Mouse (Mus musculus) T-helper 17 cell (primary cell): ENCODE results near the gene Ctcf.

ENCODE experiments used
- in situ Hi-C, 2 experiments: fragments of 300-600 bp; cut with MboI, MseI; formaldehyde crosslinking; loops; 1 replicate in 1 of 2; 2 replicates in 1 of 2; pipeline ENCODE4 v1.15.1; 2025; ENCODE audit warnings: high pct_unique_total_duplicates in 2 of 2

Gene Ctcf

DNA sequence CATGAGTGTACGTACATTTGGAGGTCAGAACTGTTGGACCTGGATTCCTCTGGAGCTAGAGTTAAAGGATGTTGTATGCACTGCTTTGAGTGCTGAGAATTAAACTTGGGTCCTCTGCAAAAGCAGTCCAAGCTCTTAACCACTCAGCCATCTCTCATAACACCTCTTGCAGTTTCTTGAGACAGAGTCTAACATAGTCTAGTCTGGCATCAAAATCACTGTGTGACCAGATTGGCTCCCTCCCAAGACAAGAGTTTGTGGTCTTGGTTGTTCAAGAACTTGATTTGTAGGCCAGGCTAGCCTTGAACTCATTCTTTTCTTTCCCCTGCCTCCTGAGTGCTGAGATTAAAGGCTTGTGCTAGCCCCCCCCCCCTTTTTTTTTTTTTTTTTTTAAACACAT is 12.6 kb downstream of the Ctcf start:
- in situ Hi-C loops, result no loop called here

DNA sequence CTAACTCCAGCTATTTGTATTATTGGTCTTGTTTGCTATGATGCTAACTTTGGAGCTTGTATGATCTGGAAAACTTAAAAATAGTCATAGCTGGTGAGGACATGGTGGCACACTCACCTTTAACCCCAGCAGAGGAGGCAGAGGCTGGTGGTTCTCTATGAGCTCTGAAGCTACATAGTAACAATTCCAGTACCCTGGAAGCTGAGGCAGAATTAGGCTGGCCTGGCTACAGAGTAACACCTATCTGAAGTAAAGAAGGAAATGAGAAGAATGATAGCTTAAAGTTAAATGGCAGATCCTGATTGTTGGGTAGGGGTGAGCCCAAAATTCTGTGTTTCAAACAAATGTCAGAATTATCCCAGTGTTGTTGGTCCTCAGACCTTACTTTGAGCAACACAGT is 21.3 kb downstream of the Ctcf start:
- in situ Hi-C loops, result loop anchor here in 1 of 2 experiments (5.0 kb wide), 1 partner anchor 40 kb away; no protein-coding TSS in a partner anchor

DNA sequence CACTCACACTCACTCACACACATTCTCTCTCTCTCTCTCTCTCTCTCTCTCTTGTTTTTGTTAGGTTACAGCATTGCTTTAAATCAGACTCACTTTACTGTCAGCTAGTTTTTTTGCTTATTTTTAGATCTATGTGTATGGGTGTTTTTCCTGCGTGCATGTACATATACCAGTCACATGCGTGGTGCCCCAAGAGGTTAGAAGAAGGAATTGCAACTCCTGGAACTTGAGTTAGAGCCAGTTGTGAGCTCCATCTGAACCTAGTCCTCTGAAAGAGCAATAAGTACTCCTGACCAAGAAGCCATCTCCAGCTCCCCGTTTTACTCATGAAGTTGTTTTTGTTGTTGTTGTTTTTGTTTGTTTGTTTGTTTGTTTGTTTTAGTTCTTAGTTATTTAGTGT is 24.8 kb downstream of the Ctcf start:
- in situ Hi-C loops, result no loop called here

DNA sequence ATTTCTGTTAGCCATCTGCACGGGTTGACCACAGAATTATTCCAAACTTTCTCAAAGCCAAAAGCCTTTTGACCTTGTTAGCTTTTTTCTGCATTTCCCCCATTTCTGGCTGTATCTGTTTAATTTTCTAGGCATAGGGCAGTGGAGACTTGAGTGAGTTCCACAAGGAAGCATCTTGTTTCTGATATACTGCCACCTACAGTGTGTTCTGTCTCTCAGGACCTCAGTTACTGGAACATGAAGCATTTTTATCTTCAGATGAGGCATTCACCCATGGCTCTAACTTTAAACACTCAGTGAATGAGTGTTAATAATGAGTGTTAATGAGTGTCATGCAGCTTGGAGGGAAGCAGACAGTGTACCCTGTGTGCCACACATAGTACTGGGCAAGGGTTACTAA is 41.5 kb downstream of the Ctcf start:
- in situ Hi-C loops, result no loop called here

DNA sequence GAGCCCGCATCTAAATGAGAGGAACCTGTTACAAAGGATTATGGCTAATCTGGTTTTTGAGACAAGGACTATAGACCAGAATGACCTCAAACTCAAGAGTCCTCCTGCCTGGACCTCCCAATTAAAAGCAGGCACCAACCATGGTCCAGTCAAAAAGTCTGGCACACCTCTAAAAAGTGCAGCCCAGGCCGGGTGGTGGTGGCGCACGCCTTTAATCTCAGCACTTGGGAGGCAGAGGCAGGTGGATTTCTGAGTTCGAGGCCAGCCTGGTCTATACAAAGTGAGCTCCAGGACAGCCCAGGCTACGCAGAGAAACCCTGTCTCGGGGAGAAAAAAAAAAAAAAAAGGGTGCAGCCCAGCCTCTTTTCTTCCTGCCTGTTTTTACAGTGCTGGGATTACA is 49.0 kb downstream of the Ctcf start:
- in situ Hi-C loops, result loop anchor here (5.0 kb wide), 1 partner anchor 68 kb away; no protein-coding TSS in a partner anchor

DNA sequence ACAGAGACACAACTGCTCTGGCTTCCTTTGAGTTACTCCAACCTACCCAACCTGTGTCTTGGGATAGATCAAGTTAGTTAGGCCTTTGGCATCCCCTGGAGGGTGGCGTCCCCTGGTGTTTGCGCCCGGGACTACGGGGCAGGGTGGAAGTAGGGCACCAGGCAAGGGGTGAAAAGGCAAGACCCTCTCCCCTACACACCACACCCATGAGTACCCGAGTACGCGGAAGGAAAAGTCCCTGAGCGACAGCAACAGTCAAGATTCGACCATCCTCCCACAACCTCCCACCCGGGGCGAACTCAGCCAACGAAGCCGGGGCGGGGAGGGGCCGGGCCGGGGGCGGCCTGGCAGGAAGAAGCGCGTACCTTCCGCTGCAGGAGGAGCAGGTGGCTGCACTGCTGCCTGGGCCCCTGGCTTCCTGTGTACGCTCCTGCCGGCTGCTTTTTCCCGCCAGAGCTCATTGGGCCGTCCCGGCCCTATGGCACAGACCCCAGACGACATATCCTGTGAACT is 49.5 kb downstream of the Ctcf start, which contains the start of gene Carmil2:
Carmil2 (plus strand) TSS at position 479 of the 513 bp plus-strand sequence.
- in situ Hi-C loops, result loop anchor here (5.0 kb wide), 1 partner anchor 69 kb away; no protein-coding TSS in a partner anchor

DNA sequence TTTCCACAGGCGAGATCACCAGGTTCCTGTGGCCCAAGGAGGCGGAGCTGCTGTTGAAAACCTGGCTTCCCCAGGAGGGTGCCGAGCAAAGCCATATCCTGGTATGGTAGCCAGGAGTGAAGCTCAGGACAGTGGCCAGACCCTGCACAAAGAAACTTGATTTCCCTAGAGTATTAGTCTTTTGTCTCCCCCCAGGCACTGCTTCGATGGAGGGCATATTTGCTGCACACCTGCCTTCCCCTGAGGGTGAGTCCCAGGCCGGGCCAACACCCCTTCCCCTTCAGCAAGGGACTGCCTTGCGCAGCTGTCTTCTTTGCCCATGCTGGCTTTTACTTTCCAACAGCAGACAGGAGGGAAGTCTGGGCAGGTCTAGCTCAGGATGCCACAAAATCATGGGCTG is 50.2 kb downstream of the Ctcf start:
- in situ Hi-C loops, result loop anchor here (5.0 kb wide), 1 partner anchor 69 kb away; no protein-coding TSS in a partner anchor

DNA sequence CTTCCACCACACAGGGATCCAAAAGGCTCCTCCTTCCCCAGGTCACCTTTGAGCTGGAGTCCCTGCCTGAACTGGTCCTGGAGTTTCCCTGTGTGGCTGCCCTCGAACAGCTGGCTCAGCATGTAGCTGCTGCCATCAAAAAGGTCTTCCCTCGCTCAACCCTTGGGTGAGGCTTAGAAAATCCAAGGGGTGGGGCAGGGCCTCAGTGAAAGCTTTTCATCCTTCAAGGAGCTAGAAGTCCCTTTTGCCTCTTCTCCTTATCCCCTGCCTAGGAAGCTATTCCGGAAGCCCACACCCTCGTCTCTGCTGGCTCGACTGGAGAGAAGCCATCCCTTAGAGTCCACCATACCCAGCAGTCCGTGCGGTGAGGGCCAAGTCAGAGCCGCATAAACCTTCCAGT is 51.1 kb downstream of the Ctcf start:
- in situ Hi-C loops, result loop anchor here (5.0 kb wide), 1 partner anchor 70 kb away; no protein-coding TSS in a partner anchor

DNA sequence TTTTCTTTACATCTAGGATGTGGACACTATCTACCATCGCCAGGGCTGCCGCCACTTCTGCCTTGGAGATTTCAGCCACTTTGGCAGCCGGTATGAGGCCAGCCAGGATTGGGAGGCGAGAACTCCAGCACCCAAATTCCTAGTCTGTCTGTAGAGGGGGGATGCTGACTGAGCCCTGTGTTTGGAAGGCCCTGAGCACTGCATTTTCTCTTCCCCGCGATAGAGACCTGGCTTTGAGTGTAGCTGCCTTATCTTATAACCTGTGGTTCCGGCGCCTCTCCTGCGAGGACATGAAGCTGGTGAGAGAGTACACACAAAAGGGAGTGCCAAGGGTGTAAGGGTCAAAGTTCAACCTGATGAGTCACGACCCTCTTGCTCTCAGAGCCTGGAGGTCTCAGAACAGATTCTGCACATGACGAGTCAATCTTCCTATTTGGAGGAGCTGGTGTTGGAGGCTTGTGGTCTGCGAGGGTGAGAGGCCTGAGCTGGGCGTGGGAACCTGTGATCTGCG is 51.9 kb downstream of the Ctcf start:
- in situ Hi-C loops, result loop anchor here (5.0 kb wide), 1 partner anchor 71 kb away; no protein-coding TSS in a partner anchor

DNA sequence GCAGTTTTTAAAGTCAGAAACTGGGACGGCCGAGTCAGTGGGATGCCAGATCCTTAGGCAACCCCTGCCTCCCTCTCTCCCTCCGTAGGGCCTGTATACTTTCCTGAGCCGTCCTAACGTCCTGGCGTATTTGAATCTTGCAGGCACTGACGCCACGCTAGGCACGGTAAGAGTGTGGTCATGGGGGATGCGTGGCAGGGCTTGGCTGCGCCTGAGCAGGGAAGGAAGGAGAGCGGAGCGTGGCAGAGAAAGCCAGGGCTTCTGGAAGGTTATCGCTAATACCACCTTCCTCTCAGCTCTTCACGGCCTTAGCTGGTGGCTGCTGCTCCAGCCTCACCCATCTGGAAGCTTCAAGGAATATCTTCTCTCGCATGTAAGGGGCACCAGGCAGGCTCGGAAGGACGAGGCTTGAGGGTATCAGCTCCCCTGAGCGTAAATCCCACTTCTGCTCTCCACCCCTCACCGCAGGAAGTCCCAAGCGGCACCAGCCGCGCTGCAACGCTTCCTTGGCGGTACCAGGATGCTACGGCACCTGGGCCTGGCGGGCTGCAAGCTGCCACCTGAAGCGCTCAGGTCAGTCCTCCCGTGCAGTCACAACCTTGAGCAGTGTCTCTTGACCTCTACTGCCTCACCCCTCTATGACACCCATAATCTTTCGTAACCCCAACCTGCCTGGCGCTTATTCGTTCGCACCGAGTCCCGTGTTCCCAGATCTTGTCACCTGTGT is 53.1 kb downstream of the Ctcf start:
- in situ Hi-C loops, result loop anchor here (5.0 kb wide), 1 partner anchor 72 kb away; no protein-coding TSS in a partner anchor

DNA sequence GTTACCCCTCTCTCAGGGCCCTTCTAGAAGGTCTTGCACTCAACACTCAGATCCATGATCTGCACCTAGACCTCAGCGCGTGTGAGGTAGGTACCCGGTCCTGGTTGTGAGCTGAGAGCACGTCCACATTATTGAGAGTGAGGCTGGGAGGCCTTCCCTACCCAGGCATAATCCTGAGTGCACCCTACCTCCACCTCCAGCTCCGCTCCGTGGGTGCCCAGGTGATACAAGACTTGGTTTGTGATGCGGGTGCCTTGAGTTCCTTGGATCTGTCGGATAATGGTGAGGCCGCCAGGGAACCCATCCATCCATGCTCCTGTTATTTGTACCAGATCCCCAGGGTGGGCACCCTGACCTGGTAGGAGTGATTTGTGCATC is 53.6 kb downstream of the Ctcf start:
- in situ Hi-C loops, result loop anchor here (5.0 kb wide), 1 partner anchor 73 kb away; no protein-coding TSS in a partner anchor

DNA sequence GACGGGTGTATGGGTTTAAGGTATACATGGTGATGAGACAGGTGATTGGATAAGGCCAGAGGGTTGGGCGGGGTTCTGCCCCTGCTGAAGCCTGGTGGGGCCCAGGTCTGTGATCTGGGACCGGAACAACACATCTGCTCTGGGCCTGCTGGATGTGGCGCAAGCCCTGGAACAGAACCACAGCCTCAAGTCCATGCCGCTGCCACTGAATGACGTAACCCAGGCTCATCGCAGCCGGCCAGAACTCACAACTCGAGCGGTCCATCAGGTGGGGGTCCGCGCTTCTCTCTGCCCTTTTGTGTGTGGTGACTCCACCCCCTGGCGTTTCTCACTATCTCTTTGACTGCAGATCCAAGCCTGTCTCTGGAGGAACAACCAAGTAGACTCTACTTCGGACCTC is 54.6 kb downstream of the Ctcf start:
- in situ Hi-C loops, result no loop called here

DNA sequence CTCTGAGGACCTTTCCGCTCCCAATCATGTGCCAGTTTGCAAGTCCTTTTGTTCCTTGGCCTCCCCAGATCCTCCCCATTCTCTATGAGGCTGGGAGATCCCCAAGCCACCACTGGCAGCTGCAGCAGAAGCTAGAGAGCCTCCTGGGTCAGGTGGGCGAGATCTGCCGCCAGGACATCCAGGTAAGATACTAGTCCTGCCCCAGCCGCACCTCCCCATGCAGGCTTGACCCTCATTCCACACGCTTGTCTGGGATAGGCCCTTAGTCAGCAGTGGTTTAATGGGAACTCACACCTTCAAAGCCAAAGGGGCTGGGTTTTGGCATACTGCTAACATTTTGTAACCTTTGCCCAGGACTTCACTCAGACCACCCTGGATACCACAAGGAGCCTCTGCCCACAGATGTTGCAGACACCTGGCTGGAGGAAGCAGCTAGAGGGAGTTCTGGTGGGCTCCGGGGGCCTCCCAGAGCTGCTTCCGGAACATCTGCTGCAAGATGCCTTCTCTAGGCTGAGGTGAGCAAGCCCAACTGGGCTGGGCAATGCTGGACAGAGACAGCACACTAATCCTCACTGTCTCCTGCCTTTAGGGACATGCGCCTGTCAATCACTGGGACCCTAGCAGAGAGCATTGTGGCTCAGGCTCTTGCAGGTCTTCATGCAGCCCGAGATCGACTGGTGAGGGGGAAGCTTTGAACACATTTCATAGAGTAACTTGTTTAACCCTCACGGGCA is 56.2 kb downstream of the Ctcf start:
- in situ Hi-C loops, result no loop called here

DNA sequence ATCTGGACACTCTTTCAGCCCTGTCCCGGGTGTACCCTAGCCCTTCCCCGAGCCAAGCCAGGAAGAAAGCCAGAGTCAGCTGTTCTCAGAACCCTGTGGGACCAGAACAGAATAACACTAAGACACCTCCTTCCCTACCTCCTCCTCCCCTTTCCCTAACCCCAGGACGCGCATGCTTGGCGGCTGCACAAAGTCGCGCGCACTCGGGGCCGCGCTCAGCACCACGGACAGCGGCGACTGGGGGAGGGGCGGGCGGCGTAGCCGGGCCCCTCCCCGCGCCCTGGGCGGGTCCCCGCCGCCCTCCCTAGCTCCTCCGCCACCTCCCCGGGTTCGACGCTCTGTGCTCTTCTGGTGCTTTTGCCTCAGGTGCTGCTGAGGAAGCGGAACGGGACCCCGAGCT is 57.3 kb downstream of the Ctcf start:
- in situ Hi-C loops, result no loop called here

DNA sequence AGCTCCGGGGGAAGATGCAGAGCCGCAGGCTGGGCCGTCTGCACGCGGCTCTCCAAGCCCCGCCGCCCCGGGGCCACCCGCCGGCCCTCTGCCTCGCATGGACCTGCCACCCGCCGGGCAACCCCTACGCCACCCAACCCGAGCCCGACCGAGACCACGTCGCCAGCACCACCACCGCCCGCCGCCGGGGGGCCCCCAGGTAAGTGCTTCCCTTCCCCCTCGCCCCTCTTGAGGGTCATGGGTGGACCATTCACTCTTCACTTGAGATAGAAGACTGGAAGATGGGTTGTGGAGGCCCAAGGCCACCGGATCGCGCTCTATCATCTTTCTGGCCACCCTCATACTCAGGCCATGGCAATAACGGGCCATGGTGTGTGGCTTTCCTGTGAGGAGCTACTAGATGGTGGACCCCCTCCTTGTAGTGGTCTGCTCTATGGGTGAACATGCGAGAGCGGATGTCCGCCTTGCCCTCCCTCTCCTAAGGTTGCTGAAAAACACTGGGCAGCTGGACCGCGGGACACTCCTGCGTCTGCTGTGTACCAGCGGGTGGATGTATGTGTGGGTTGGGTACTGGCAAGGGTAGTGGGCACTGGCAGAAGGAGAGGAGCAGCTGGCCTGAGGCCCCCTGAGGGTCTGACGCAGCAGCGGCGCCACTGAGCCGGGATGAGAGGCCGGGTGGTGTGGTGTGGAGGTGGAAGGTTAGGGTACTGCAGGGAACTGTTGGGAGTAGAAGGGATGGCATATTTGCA is 57.9 kb downstream of the Ctcf start:
- in situ Hi-C loops, result no loop called here

DNA sequence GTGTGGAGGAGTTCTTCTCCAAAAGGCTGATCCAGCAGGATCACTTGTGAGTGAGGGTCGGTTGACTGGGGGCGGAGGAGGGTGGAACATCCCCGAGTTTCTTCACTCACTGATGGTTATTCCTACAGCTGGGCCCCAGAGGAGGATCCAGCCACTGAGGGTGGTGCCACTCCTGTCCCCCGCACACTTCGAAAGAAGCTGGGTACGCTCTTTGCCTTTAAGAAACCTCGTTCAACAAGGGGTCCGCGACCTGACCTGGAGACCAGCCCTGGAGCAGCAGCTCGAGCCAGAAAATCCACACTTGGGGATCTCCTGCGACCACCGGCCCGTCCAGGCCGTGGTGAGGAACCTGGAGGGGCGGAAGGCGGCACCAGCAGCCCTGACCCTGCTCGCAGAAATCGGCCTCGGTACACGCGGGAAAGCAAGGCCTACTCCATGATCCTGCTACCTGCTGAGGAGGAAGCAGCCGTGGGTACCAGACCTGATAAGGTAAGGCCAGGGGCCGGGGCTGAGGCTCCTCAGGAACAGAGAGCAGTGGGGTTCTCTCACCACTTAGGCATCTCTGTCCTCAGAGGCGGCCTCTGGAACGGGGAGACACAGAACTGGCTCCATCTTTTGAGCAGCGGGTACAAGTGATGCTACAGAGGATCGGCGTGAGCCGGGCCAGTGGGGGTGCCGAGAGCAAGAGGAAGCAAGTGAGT is 58.9 kb downstream of the Ctcf start:
- in situ Hi-C loops, result no loop called here

DNA sequence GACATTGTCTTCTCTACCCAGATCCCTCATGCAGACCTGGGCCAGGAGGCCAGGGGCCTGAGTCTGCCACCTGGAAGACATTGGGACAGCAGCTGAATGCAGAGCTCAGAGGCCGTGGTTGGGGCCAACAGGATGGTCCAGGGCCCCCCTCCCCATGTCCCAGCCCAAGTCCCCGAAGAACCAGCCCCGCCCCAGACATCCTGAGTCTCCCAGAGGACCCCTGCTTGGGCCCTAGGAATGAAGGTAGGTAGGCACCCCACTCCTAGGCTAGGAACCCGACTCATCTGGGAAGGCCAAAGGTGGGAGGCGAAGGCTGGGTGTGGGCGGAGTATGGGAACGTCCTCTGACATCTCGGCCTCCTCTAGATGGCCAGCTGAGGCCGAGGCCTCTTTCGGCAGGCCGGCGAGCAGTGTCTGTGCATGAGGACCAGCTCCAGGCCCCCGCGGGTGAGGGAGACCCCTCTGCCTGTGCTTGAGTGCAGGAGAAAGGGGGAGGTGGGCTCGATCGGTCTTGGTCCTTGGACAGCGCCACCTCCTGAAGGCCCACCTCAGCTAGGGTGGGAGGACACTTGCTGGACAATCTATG is 60.9 kb downstream of the Ctcf start:
- in situ Hi-C loops, result no loop called here

DNA sequence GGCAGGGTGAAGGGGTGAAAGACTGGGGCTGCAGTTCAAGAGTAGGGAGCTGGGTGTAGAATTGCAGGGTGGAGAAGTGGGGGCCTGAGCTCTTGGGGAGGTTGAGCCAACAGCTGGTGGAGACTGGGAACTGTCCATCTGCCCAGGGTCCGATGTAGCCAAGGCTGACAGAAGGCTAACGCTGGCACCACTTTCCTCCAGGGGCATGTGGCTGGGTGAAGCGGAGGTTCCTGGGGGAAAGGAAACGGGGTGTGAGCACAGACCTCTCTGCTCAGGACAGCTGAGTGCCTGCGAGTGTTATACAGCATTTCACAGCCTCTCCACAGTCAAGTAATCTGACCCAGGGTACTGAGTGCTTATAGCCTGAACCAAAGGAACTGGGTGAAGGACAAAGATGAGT is 62.4 kb downstream of the Ctcf start:
- in situ Hi-C loops, result no loop called here

DNA sequence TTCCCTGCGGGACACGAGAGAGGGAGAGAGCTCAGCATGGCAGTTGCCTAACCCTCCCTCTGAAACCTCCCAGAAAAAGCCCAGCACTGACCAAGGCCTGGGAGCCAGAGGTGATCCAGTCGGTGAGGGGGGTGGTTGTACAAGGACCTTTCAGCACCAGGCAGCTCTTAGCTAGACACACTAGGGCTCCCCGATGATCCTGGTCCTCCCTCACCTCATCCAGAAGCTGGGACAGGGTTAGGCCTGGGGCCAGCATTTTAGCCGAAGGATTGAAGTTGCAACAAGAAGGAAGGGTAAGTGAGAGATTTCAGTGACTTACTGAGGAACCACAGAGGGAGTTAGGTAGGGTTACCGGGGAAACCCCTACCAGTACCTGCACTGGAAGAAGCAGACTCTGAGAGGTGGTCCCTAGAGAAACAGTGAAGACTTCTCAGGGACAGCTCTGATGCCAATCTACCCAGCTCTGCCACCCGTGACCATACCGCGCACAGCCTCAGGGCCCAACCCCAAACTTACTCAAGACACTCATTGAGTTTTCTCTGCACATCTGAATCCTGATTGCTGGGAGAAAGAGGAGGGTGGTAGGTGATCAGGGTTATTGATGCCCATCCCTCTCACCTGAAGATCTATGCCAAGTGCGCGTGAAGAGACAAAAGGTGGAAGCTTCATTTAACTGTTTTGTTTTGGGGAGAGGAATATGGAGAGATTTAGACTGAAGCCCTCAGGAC is 63.3 kb downstream of the Ctcf start:
- in situ Hi-C loops, result no loop called here

DNA sequence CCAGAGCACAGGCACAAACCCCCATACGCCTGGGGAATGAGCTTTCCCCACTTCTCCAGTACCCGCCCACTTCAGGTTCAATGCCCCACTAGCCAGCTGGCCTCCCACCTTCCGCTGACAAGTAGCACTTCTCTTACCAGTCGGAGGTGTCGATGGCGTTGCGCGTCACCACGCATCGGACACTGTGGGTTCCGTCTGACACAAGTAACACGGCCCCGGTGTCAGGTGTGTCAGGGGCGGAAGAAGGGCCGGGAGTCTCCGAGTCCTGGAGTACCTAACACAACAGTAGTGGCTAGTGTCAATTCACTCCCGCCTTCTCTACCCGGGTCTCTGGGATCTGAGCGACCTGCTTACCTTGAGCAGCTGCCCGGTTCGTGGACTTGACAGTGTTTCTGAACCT is 64.2 kb downstream of the Ctcf start:
- in situ Hi-C loops, result no loop called here
